Mouse (Mus musculus): Measurements from ENCODE around the gene Zp1. TPM values are rescaled to one million over a fixed set of nuclear protein-coding genes. Genes with fewer than 3 reads are reported as not detected.
A peak's percentile ranks its signal among the peaks of the same experiment; 100 is the strongest.

Gene Zp1
- total RNA-seq, 1 experiment: 0.09 TPM

GRCm38 (mm10) chr19:10892201-10892600 lies 28.2 kb downstream of the Zp1 start:
- no peaks in the 10 kb centered on the region; the same call in 1 of the 2 replicates for H3K36me3 ChIP-seq (ENCODE audit: control insufficient read depth, insufficient read depth, low read length, poor library complexity, severe bottlenecking)
- no peak for DNase-seq (ENCODE audit: low read depth, low spot score)
- TF ChIP-seq ZC3H11A (IDR thresholded peaks at IDR 0.05; ENCODE audit: borderline replicate concordance, low read depth, low read length) (no peak), HCFC1 (IDR thresholded peaks at IDR 0.05; ENCODE audit: borderline replicate concordance, insufficient read depth, low read length) (no peak), MAFK (IDR thresholded peaks at IDR 0.05; ENCODE audit: insufficient read depth, low read depth, low read length) (no peak), CHD2 (IDR thresholded peaks at IDR 0.05; ENCODE audit: low read depth, low read length) (no peak), ZNF384 (IDR thresholded peaks at IDR 0.05; ENCODE audit: low read depth, low read length) (no peak)
- H3K4me3 ChIP-seq (ENCODE audit: insufficient read depth in 1 of 2, low read depth in 1 of 2, low read length in 2 of 2, poor library complexity in 1 of 2, severe bottlenecking in 1 of 2): no peak overlapping the region
- H3K4me1 ChIP-seq (ENCODE audit: control insufficient read depth in 2 of 2, insufficient read depth in 2 of 2, low read length in 2 of 2, poor library complexity in 1 of 2): peaks cover 2 to 4% of the 10 kb centered on the region in 2 experiments; a peak in 2 of 4 replicates
- no peak overlapping the region for H3K9ac ChIP-seq (ENCODE audit: insufficient read depth, low read depth, low read length, poor library complexity, severe bottlenecking)
- in situ Hi-C loops (cut with MboI; ENCODE audit: low sequenced_read_pairs in 2 of 2, unreplicated experiment in 2 of 2): no loop called here
- H3K9me3 ChIP-seq (ENCODE audit: control insufficient read depth, insufficient read depth, low read depth, low read length): no peaks in the 10 kb centered on the region
- no peak overlapping the region for H3K27ac ChIP-seq (ENCODE audit: insufficient read depth, low read depth, low read length, poor library complexity, severe bottlenecking)

- Histone ChIP-seq H3K9ac (ENCODE audit: insufficient read depth, low read depth, low read length, poor library complexity, severe bottlenecking) (peak within 1 kb of the TSS; percentile 89), H3K27ac (ENCODE audit: insufficient read depth, low read depth, low read length, poor library complexity, severe bottlenecking) (peak within 1 kb of the TSS; percentile 66; the same call in 1 of the 2 replicates), H3K36me3 (ENCODE audit: control insufficient read depth, insufficient read depth, low read length, poor library complexity, severe bottlenecking) (no peaks in the 10 kb centered on the region), H3K9me3 (ENCODE audit: control insufficient read depth, insufficient read depth, low read depth, low read length) (no peaks in the 10 kb centered on the region), H3K4me3 (ENCODE audit: insufficient read depth in 1 of 2, low read depth in 1 of 2, low read length in 2 of 2, poor library complexity in 1 of 2, severe bottlenecking in 1 of 2) (peak within 1 kb of the TSS; percentile 84 to 90), H3K4me1 (ENCODE audit: control insufficient read depth in 2 of 2, insufficient read depth in 2 of 2, low read length in 2 of 2, poor library complexity in 1 of 2) (peaks cover 0 to 18% of the 10 kb centered on the region in 2 experiments; a peak in 2 of 4 replicates)
- in situ Hi-C loops (cut with MboI; ENCODE audit: low sequenced_read_pairs in 2 of 2, unreplicated experiment in 2 of 2): no loop called here
- peak; percentile 89 for DNase-seq (ENCODE audit: low read depth, low spot score)
- TF ChIP-seq MAFK (IDR thresholded peaks at IDR 0.05; ENCODE audit: insufficient read depth, low read depth, low read length): no peak
Observed at GRCm38 (mm10) chr19:10881426-10882154, 38.8 kb downstream of the Zp1 start, which contains the start of gene Tmem109. Gene Tmem109, minus strand, starts transcription at chr19:10882001.

DNA sequence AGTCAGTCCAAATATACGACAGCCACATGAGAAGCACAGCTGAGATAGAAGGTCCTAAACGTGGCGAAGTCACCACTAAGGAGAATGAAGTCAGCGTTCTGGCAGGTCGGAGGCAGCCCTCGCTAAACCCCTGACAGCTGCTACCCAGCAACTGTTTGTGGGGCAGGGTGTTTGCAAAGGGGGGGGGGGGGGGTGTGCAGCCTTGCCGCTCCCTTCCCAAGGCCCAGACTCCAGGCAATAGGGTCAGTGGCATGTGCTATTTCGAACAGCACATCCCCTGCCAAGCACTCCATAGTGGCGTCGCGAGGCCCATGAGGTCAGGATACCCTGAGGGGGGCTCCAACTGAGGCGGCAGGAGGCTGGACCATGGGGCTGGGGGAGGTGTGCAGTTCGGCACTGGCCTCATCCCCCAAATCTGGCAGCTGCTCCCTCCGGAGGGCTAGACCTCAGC lies 39.4 kb downstream of the Zp1 start:
- Histone ChIP-seq H3K36me3 (ENCODE audit: control insufficient read depth, insufficient read depth, low read length, poor library complexity, severe bottlenecking) (no peaks in the 10 kb centered on the region), H3K9me3 (ENCODE audit: control insufficient read depth, insufficient read depth, low read depth, low read length) (no peaks in the 10 kb centered on the region), H3K4me1 (ENCODE audit: control insufficient read depth in 2 of 2, insufficient read depth in 2 of 2, low read length in 2 of 2, poor library complexity in 1 of 2) (peaks cover 0 to 18% of the 10 kb centered on the region in 2 experiments; a peak in 2 of 4 replicates), H3K27ac (ENCODE audit: insufficient read depth, low read depth, low read length, poor library complexity, severe bottlenecking) (no peak overlapping the region), H3K9ac (ENCODE audit: insufficient read depth, low read depth, low read length, poor library complexity, severe bottlenecking) (peak overlapping the region; percentile 89), H3K4me3 (ENCODE audit: insufficient read depth in 1 of 2, low read depth in 1 of 2, low read length in 2 of 2, poor library complexity in 1 of 2, severe bottlenecking in 1 of 2) (peak overlapping the region; percentile 84 to 90)
- TF ChIP-seq HCFC1 (IDR thresholded peaks at IDR 0.05; ENCODE audit: borderline replicate concordance, insufficient read depth, low read length): no peak; the same call in 1 of the 2 replicates
- no peak for TF ChIP-seq ZC3H11A (IDR thresholded peaks at IDR 0.05; ENCODE audit: borderline replicate concordance, low read depth, low read length)
- TF ChIP-seq MAFK (IDR thresholded peaks at IDR 0.05; ENCODE audit: insufficient read depth, low read depth, low read length): no peak
- no peak for TF ChIP-seq CHD2 (IDR thresholded peaks at IDR 0.05; ENCODE audit: low read depth, low read length)
- TF ChIP-seq ZNF384 (IDR thresholded peaks at IDR 0.05; ENCODE audit: low read depth, low read length): no peak
- in situ Hi-C loops (cut with MboI; ENCODE audit: low sequenced_read_pairs in 2 of 2, unreplicated experiment in 2 of 2): no loop called here
- DNase-seq (ENCODE audit: low read depth, low spot score): no peak

- TF ChIP-seq CHD2 (IDR thresholded peaks at IDR 0.05; ENCODE audit: low read depth, low read length): no peak
- no peak for TF ChIP-seq ZC3H11A (IDR thresholded peaks at IDR 0.05; ENCODE audit: borderline replicate concordance, low read depth, low read length)
- no peak for TF ChIP-seq MAFK (IDR thresholded peaks at IDR 0.05; ENCODE audit: insufficient read depth, low read depth, low read length)
- TF ChIP-seq ZNF384 (IDR thresholded peaks at IDR 0.05; ENCODE audit: low read depth, low read length): no peak
- no peak for TF ChIP-seq HCFC1 (IDR thresholded peaks at IDR 0.05; ENCODE audit: borderline replicate concordance, insufficient read depth, low read length)
- H3K4me3 ChIP-seq (ENCODE audit: insufficient read depth in 1 of 2, low read depth in 1 of 2, low read length in 2 of 2, poor library complexity in 1 of 2, severe bottlenecking in 1 of 2): peak overlapping the region in 1 of 2 experiments; percentile 84; a peak in 2 of 4 replicates
- H3K9ac ChIP-seq (ENCODE audit: insufficient read depth, low read depth, low read length, poor library complexity, severe bottlenecking): no peak overlapping the region
- no peak for DNase-seq (ENCODE audit: low read depth, low spot score)
- no peaks in the 10 kb centered on the region for H3K9me3 ChIP-seq (ENCODE audit: control insufficient read depth, insufficient read depth, low read depth, low read length)
- H3K27ac ChIP-seq (ENCODE audit: insufficient read depth, low read depth, low read length, poor library complexity, severe bottlenecking): no peak overlapping the region; the same call in 1 of the 2 replicates
- H3K36me3 ChIP-seq (ENCODE audit: control insufficient read depth, insufficient read depth, low read length, poor library complexity, severe bottlenecking): no peaks in the 10 kb centered on the region
- H3K4me1 ChIP-seq (ENCODE audit: control insufficient read depth in 2 of 2, insufficient read depth in 2 of 2, low read length in 2 of 2, poor library complexity in 1 of 2): peaks cover 0 to 18% of the 10 kb centered on the region in 2 experiments; a peak in 2 of 4 replicates
- in situ Hi-C loops (cut with MboI; ENCODE audit: low sequenced_read_pairs in 2 of 2, unreplicated experiment in 2 of 2): no loop called here
Observed at GRCm38 (mm10) chr19:10880085-10880974, 40.1 kb downstream of the Zp1 start.

All from ES-E14 (cell line).